Mouse (Mus musculus) retina, embryonic 14.5 days (tissue): ENCODE data around the gene Olig1.
"Not testable (repeated sequence)": the region's sequence is repeated elsewhere in the genome, so short reads cannot be mapped to it uniquely, and the experiment has no call there.

Source experiments
- DNase-seq: peaks from one replicate; pipeline ENCODE4 v3.0.0-alpha.2; 2015; ENCODE audit warnings: low spot score

Gene Olig1

GRCm38 (mm10) chr16:91246292-91246691 is 23.3 kb upstream of the Olig1 start:
- no peak for DNase-seq

- DNase-seq, result not testable (repeated sequence)
Observed at GRCm38 (mm10) chr16:91255419-91256164, 14.0 kb upstream of the Olig1 start.

GRCm38 (mm10) chr16:91258956-91259355 is 10.6 kb upstream of the Olig1 start:
- no peak for DNase-seq

GRCm38 (mm10) chr16:91260861-91261260 is 8.7 kb upstream of the Olig1 start:
- DNase-seq, result no peak

- no peak for DNase-seq
Observed at GRCm38 (mm10) chr16:91262467-91263220, 6.9 kb upstream of the Olig1 start.

- DNase-seq, result no peak
Observed at GRCm38 (mm10) chr16:91265972-91266371, 3.6 kb upstream of the Olig1 start.

GRCm38 (mm10) chr16:91268724-91269452 is 684 bp upstream of the Olig1 start:
- no peak for DNase-seq

- no peak for DNase-seq
Observed at GRCm38 (mm10) chr16:91270212-91270971, 820 bp downstream of the Olig1 start.

GRCm38 (mm10) chr16:91270982-91271549 is 1.5 kb downstream of the Olig1 start:
- peak; percentile 23 for DNase-seq

- peak; percentile 23 for DNase-seq
Observed at GRCm38 (mm10) chr16:91271634-91272033, 2.1 kb downstream of the Olig1 start.

- no peak for DNase-seq
Observed at GRCm38 (mm10) chr16:91280516-91280915, 10.9 kb downstream of the Olig1 start.

GRCm38 (mm10) chr16:91292080-91292479 is 22.5 kb downstream of the Olig1 start:
- no peak for DNase-seq

- DNase-seq, result no peak
Observed at GRCm38 (mm10) chr16:91292719-91293333, 23.3 kb downstream of the Olig1 start.

- no peak for DNase-seq
Observed at GRCm38 (mm10) chr16:91297726-91298125, 28.2 kb downstream of the Olig1 start.

- DNase-seq, result no peak
Observed at GRCm38 (mm10) chr16:91299412-91299811, 29.8 kb downstream of the Olig1 start.

GRCm38 (mm10) chr16:91300641-91301441 is 31.3 kb downstream of the Olig1 start:
- DNase-seq, result no peak

- DNase-seq, result peak; percentile 46
Observed at GRCm38 (mm10) chr16:91301454-91301853, 31.9 kb downstream of the Olig1 start.

- peak; percentile 47 for DNase-seq
Observed at GRCm38 (mm10) chr16:91303776-91304709, 34.5 kb downstream of the Olig1 start.

- no peak for DNase-seq
Observed at GRCm38 (mm10) chr16:91305512-91306111, 36.0 kb downstream of the Olig1 start.
